Mouse (Mus musculus) heart, adult 2 months (tissue): ENCODE results near the gene Slx4ip. TPM values are rescaled to one million over a fixed set of nuclear protein-coding genes. Genes with fewer than 3 reads are reported as not detected.

Source experiments
- DNase-seq, 2 experiments: peaks; one replicate each; pipeline ENCODE4 v3.0.0; 2021
- H3K27ac ChIP-seq: fragments of 200-600 bp; 2 replicates; pipeline ENCODE4 v1.8.1; 2022
- H3K27me3 ChIP-seq: fragments of 200-500 bp; 2 replicates; pipeline ENCODE4 v1.6.1; 2012; ENCODE audit warnings: mild to moderate bottlenecking, low read length, inconsistent platforms, mixed read lengths; ENCODE audit not compliant: control insufficient read depth, insufficient read depth
- H3K36me3 ChIP-seq: fragments of 200-500 bp; 2 replicates; pipeline ENCODE4 v1.6.1; 2012; ENCODE audit warnings: low read length, inconsistent platforms; ENCODE audit not compliant: control insufficient read depth, insufficient read depth
- H3K4me1 ChIP-seq: fragments of 200-500 bp; 2 replicates; pipeline ENCODE4 v1.6.1; 2011; ENCODE audit warnings: low read length; ENCODE audit not compliant: control insufficient read depth, insufficient read depth
- H3K4me3 ChIP-seq: fragments of 200-600 bp; 2 replicates; pipeline ENCODE4 v1.8.1; 2022
- H3K79me2 ChIP-seq: fragments of 200-500 bp; replicated peaks from 2 replicates; pipeline ENCODE4 v1.6.1; 2012; ENCODE audit warnings: mild to moderate bottlenecking, inconsistent platforms, low read length, moderate library complexity, mixed read lengths; ENCODE audit not compliant: control insufficient read depth, insufficient read depth
- H3K9ac ChIP-seq: fragments of 200-500 bp; 2 replicates; pipeline ENCODE4 v1.6.1; 2012; ENCODE audit warnings: low read depth, mild to moderate bottlenecking, control low read depth, inconsistent platforms, low read length, mixed read lengths
- CTCF ChIP-seq: fragments of 200-600 bp; IDR thresholded peaks from 2 replicates; pipeline ENCODE4 v1.8.1; 2022; ENCODE audit warnings: antibody characterized with exemption, mild to moderate bottlenecking, moderate library complexity
- EP300 ChIP-seq: fragments of 200-500 bp; IDR thresholded peaks from 2 replicates; pipeline ENCODE4 v1.6.1; 2011; ENCODE audit warnings: low read depth, low read length, control low read depth; ENCODE audit not compliant: insufficient read depth
- POLR2A ChIP-seq: fragments of 200-500 bp; IDR thresholded peaks from 2 replicates; pipeline ENCODE4 v1.6.1; 2011; ENCODE audit warnings: mild to moderate bottlenecking, low read depth, low read length, control low read depth; ENCODE audit not compliant: insufficient read depth
- WGBS: fragments of 180-500 bp; shearing (Covaris S2); methylation state at CpG from one replicate; pipeline ENCODE4 v1.1.7; 2018; 5-methylcytosine and 5-hydroxymethylcytosine counted together
- intact Hi-C: fragments of 180-260 bp; cut with DNase I; formaldehyde crosslinking; loops from one replicate; pipeline ENCODE4 v1.15.1; 2025
- polyA plus RNA-seq: library from polyadenylated mRNA; depleted of rRNA; stranded (reverse); fragments of >200 nt; gene quantifications from 2 replicates; pipeline ENCODE4 v1.2.3, GENCODE M21; 2012
- total RNA-seq, 2 experiments: library from RNA; stranded (reverse); gene quantifications; 2 replicates each; pipeline ENCODE4 v1.2.3; 2021

Slx4ip gene
- total and polyA plus RNA-seq, 3 experiments = 0.39 to 1.4 (median 1.3) TPM

GRCm38 (mm10) chr2:137094301-137094700, 203.3 kb downstream of the Slx4ip start:
- peaks cover 2% of the 10 kb centered on the region; the same call in 1 of the 2 replicates for H3K4me1 ChIP-seq
- intact Hi-C loops = no loop called here
- no peak overlapping the region for H3K4me3 ChIP-seq
- H3K36me3 ChIP-seq = peaks cover 13% of the 10 kb centered on the region
- H3K79me2 ChIP-seq = no peaks in the 10 kb centered on the region
- 90% methylated on average over 8 of the region's 8 CpGs for WGBS
- DNase-seq = no peak
- no peak for TF ChIP-seq POLR2A
- TF ChIP-seq CTCF = no peak
- TF ChIP-seq EP300 = no peak
- no peak overlapping the region for H3K27ac ChIP-seq
- no peak overlapping the region for H3K9ac ChIP-seq
- no peaks in the 10 kb centered on the region for H3K27me3 ChIP-seq

- Histone ChIP-seq H3K9ac (no peak overlapping the region), H3K79me2 (no peaks in the 10 kb centered on the region), H3K36me3 (peaks cover 20% of the 10 kb centered on the region), H3K4me3 (no peak overlapping the region), H3K27me3 (no peaks in the 10 kb centered on the region), H3K4me1 (peaks cover 5% of the 10 kb centered on the region), H3K27ac (no peak overlapping the region)
- TF ChIP-seq EP300 (no peak), CTCF (no peak)
- intact Hi-C loops = no loop called here
- DNase-seq = no peak
- WGBS = 55% methylated on average over 5 of the region's 5 CpGs
These were observed 206.0 kb downstream of the Slx4ip start for GRCm38 (mm10) chr2:137096981-137097460.

GRCm38 (mm10) chr2:137098269-137099035, 207.4 kb downstream of the Slx4ip start:
- Histone ChIP-seq H3K4me1 (peaks cover 5% of the 10 kb centered on the region), H3K27me3 (no peaks in the 10 kb centered on the region), H3K36me3 (peaks cover 17% of the 10 kb centered on the region), H3K27ac (no peak overlapping the region), H3K9ac (no peak overlapping the region), H3K4me3 (no peak overlapping the region), H3K79me2 (no peaks in the 10 kb centered on the region)
- TF ChIP-seq EP300 = no peak
- TF ChIP-seq POLR2A = no peak
- intact Hi-C loops = no loop called here
- WGBS = 75% methylated on average over 11 of the region's 11 CpGs
- no peak for DNase-seq

- H3K9ac ChIP-seq = no peak overlapping the region
- intact Hi-C loops = no loop called here
- WGBS = 61% methylated on average over 6 of the region's 6 CpGs
- 0 out of 2 replicates have a peak overlapping the region, but pooled peaks have one; percentile 16 for H3K27ac ChIP-seq
- TF ChIP-seq EP300 = no peak
- TF ChIP-seq POLR2A = no peak
- no peak for TF ChIP-seq CTCF
- no peak for DNase-seq
- H3K27me3 ChIP-seq = no peaks in the 10 kb centered on the region
- H3K79me2 ChIP-seq = no peaks in the 10 kb centered on the region
- H3K4me3 ChIP-seq = no peak overlapping the region
- peaks cover 5% of the 10 kb centered on the region for H3K4me1 ChIP-seq
- H3K36me3 ChIP-seq = peaks cover 17% of the 10 kb centered on the region
These were observed 208.3 kb downstream of the Slx4ip start for GRCm38 (mm10) chr2:137099211-137099734.

GRCm38 (mm10) chr2:137101074-137101473, 210.1 kb downstream of the Slx4ip start:
- peak overlapping the region; percentile 17; the same call in 1 of the 2 replicates for H3K27ac ChIP-seq
- H3K9ac ChIP-seq = no peak overlapping the region
- peaks cover 17% of the 10 kb centered on the region for H3K36me3 ChIP-seq
- no peak overlapping the region for H3K4me3 ChIP-seq
- intact Hi-C loops = no loop called here
- H3K79me2 ChIP-seq = no peaks in the 10 kb centered on the region
- no peaks in the 10 kb centered on the region for H3K27me3 ChIP-seq
- peak; percentile 68 to 76 for DNase-seq
- 56% methylated on average over 5 of the region's 5 CpGs for WGBS
- peaks cover 5% of the 10 kb centered on the region for H3K4me1 ChIP-seq
- peak; percentile 17; the same call in 1 of the 2 replicates for TF ChIP-seq EP300
- TF ChIP-seq CTCF = no peak
- no peak for TF ChIP-seq POLR2A

- TF ChIP-seq POLR2A (no peak), CTCF (no peak)
- DNase-seq = no peak
- intact Hi-C loops = no loop called here
- WGBS = 93% methylated on average over 4 of the region's 4 CpGs
- Histone ChIP-seq H3K36me3 (peaks cover 2% of the 10 kb centered on the region), H3K79me2 (no peaks in the 10 kb centered on the region; the same call in 1 of the 2 replicates), H3K27me3 (no peaks in the 10 kb centered on the region), H3K9ac (no peak overlapping the region), H3K4me3 (no peak overlapping the region), H3K27ac (no peak overlapping the region; the same call in 1 of the 2 replicates), H3K4me1 (peaks cover 18% of the 10 kb centered on the region)
These were observed 216.2 kb downstream of the Slx4ip start for GRCm38 (mm10) chr2:137107203-137107602.
